Mouse (Mus musculus) heart, adult 2 months (tissue): ENCODE results near the gene Nup37.

Experiments used
- CTCF ChIP-seq: fragments of 200-600 bp; IDR thresholded peaks from 2 replicates; pipeline ENCODE4 v1.8.1; 2022; ENCODE audit warnings: antibody characterized with exemption, mild to moderate bottlenecking, moderate library complexity
- POLR2A ChIP-seq: fragments of 200-500 bp; IDR thresholded peaks from 2 replicates; pipeline ENCODE4 v1.6.1; 2011; ENCODE audit warnings: mild to moderate bottlenecking, low read depth, low read length, control low read depth; ENCODE audit not compliant: insufficient read depth

DNA sequence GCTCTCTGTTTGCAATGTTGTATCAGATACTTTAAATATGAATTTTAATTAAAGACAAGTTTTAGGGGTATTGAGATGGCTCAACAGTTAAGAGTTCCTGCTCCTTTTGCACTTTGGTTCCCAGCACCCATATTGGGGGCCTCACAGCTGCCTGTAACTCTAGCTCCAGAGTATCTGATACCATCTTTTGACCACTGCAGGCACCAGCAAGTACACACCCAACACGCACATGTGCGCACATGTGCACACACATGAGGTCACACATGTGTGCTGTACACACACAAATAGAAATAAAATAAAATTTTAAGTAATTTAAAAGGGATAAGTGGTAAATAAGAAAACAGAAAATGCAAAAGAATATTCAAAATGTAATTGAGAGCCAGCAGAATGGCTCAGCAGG lies 81.2 kb downstream of the Nup37 start:
- TF ChIP-seq CTCF = no peak
- no peak for TF ChIP-seq POLR2A
